Mouse (Mus musculus) adrenal gland, postnatal 14 days (tissue): Measurements from ENCODE around the gene Lsp1. TPM values are rescaled to one million over a fixed set of nuclear protein-coding genes. Genes with fewer than 3 reads are reported as not detected.

ENCODE experiments used
- DNase-seq: peaks from one replicate; pipeline ENCODE4 v3.0.0; 2021; ENCODE audit warnings: mixed read lengths
- total RNA-seq: library from RNA; stranded (reverse); gene quantifications from 2 replicates; pipeline ENCODE4 v1.2.3, GENCODE M21; 2021

The Lsp1 gene
- total RNA-seq, 1 experiment from 2014 or later: 20.4 TPM

- no peak for DNase-seq
Observed at GRCm38 (mm10) chr7:142506501-142506900, 45.9 kb downstream of the Lsp1 start.

- no peak for DNase-seq
Observed at GRCm38 (mm10) chr7:142507453-142507852, 46.8 kb downstream of the Lsp1 start.

- DNase-seq: no peak
Observed at GRCm38 (mm10) chr7:142509518-142509917, 48.9 kb downstream of the Lsp1 start.

GRCm38 (mm10) chr7:142510021-142510777, 49.6 kb downstream of the Lsp1 start:
- DNase-seq: no peak

GRCm38 (mm10) chr7:142514048-142514447, 53.4 kb downstream of the Lsp1 start:
- no peak for DNase-seq

GRCm38 (mm10) chr7:142516221-142516978, 55.8 kb downstream of the Lsp1 start:
- no peak for DNase-seq

GRCm38 (mm10) chr7:142517531-142517930, 56.9 kb downstream of the Lsp1 start:
- no peak for DNase-seq

- no peak for DNase-seq
Observed at GRCm38 (mm10) chr7:142520331-142520730, 59.7 kb downstream of the Lsp1 start.

GRCm38 (mm10) chr7:142522352-142522751, 61.7 kb downstream of the Lsp1 start:
- DNase-seq: peak; percentile 54

GRCm38 (mm10) chr7:142523200-142523990, 62.8 kb downstream of the Lsp1 start:
- DNase-seq: no peak

- DNase-seq: no peak
Observed at GRCm38 (mm10) chr7:142525342-142526178, 65.0 kb downstream of the Lsp1 start.

GRCm38 (mm10) chr7:142529350-142529749, 68.7 kb downstream of the Lsp1 start:
- no peak for DNase-seq

- DNase-seq: no peak
Observed at GRCm38 (mm10) chr7:142531973-142532521, 71.4 kb downstream of the Lsp1 start.

- DNase-seq: no peak
Observed at GRCm38 (mm10) chr7:142532671-142533058, 72.1 kb downstream of the Lsp1 start, which contains the start of gene Mrpl23. Mrpl23 (plus strand) TSS chr7:142532686.

- DNase-seq: peak; percentile 94
Observed at GRCm38 (mm10) chr7:142533059-142533855, 72.6 kb downstream of the Lsp1 start.

GRCm38 (mm10) chr7:142535116-142535515, 74.5 kb downstream of the Lsp1 start:
- DNase-seq: no peak

- no peak for DNase-seq
Observed at GRCm38 (mm10) chr7:142535832-142536231, 75.2 kb downstream of the Lsp1 start.

GRCm38 (mm10) chr7:142537181-142537580, 76.6 kb downstream of the Lsp1 start:
- DNase-seq: no peak

GRCm38 (mm10) chr7:142537879-142538278, 77.3 kb downstream of the Lsp1 start:
- peak; percentile 78 for DNase-seq

- no peak for DNase-seq
Observed at GRCm38 (mm10) chr7:142538291-142538690, 77.7 kb downstream of the Lsp1 start.

GRCm38 (mm10) chr7:142538766-142539165, 78.2 kb downstream of the Lsp1 start:
- DNase-seq: no peak
